Mouse (Mus musculus) erythroblast, adult 5-6 weeks (primary cell): Measurements from ENCODE around the gene Lrp8. TPM values are rescaled to one million over a fixed set of nuclear protein-coding genes. Genes with fewer than 3 reads are reported as not detected.
A peak's percentile ranks its signal among the peaks of the same experiment; 100 is the strongest.

ENCODE experiments used
- ATAC-seq: replicated peaks from 2 replicates; pipeline ENCODE4 v1.8.0; 2016; ENCODE audit warnings: moderate number of reproducible peaks, mild to moderate bottlenecking, moderate TSS enrichment, inconsistent platforms; ENCODE audit not compliant: poor library complexity, low FRiP score, severe bottlenecking
- total RNA-seq, 2 experiments: library from RNA; stranded (forward) in 1 of 2; stranded (reverse) in 1 of 2; fragments of 150-400 nt in 1 of 2; fragments of 200-764, 138-1000 nt in 1 of 2; gene quantifications; 2 replicates each; pipeline versions ENCODE4 v1.2.3 to v1.2.4; 2015 to 2017; ENCODE audit warnings: low replicate concordance in 2 of 2

Lrp8 gene
- total RNA-seq, 2 experiments from 2014 or later = 2.1 to 6.0 TPM

GRCm38 (mm10) chr4:107803351-107804106 is 1.5 kb downstream of the Lrp8 start:
- peak; percentile 79 for ATAC-seq

GRCm38 (mm10) chr4:107805491-107805890 is 3.4 kb downstream of the Lrp8 start:
- no peak for ATAC-seq

GRCm38 (mm10) chr4:107807796-107808195 is 5.7 kb downstream of the Lrp8 start:
- ATAC-seq = no peak

GRCm38 (mm10) chr4:107808655-107809054 is 6.6 kb downstream of the Lrp8 start:
- no peak for ATAC-seq

GRCm38 (mm10) chr4:107811006-107811405 is 8.9 kb downstream of the Lrp8 start:
- no peak for ATAC-seq

GRCm38 (mm10) chr4:107811716-107812330 is 9.8 kb downstream of the Lrp8 start:
- ATAC-seq = no peak

GRCm38 (mm10) chr4:107812336-107812735 is 10.3 kb downstream of the Lrp8 start:
- no peak for ATAC-seq

- ATAC-seq = no peak
Observed at GRCm38 (mm10) chr4:107816459-107816858, 14.4 kb downstream of the Lrp8 start.

- ATAC-seq = no peak
Observed at GRCm38 (mm10) chr4:107817463-107817862, 15.4 kb downstream of the Lrp8 start.

- no peak for ATAC-seq
Observed at GRCm38 (mm10) chr4:107819990-107820719, 18.1 kb downstream of the Lrp8 start.

GRCm38 (mm10) chr4:107820856-107821619 is 19.0 kb downstream of the Lrp8 start:
- no peak for ATAC-seq

- ATAC-seq = no peak
Observed at GRCm38 (mm10) chr4:107822936-107823411, 20.9 kb downstream of the Lrp8 start.

- ATAC-seq = no peak
Observed at GRCm38 (mm10) chr4:107823511-107823910, 21.4 kb downstream of the Lrp8 start.

- no peak for ATAC-seq
Observed at GRCm38 (mm10) chr4:107828727-107829218, 26.7 kb downstream of the Lrp8 start.

- ATAC-seq = no peak
Observed at GRCm38 (mm10) chr4:107829675-107830074, 27.6 kb downstream of the Lrp8 start.

- no peak for ATAC-seq
Observed at GRCm38 (mm10) chr4:107830189-107830588, 28.1 kb downstream of the Lrp8 start.

- no peak for ATAC-seq
Observed at GRCm38 (mm10) chr4:107830821-107831221, 28.8 kb downstream of the Lrp8 start.

GRCm38 (mm10) chr4:107831678-107832077 is 29.6 kb downstream of the Lrp8 start:
- ATAC-seq = no peak

- ATAC-seq = no peak
Observed at GRCm38 (mm10) chr4:107833525-107833924, 31.5 kb downstream of the Lrp8 start.
